Mouse (Mus musculus) CD4-positive naive resting alpha-beta T cell, adult 57 days (primary cell): ENCODE results near the gene Prkch. TPM values are rescaled to one million over a fixed set of nuclear protein-coding genes. Genes with fewer than 3 reads are reported as not detected.

ENCODE experiments used
- total RNA-seq: library from RNA; stranded (reverse); gene quantifications from one replicate; pipeline ENCODE4 v1.2.4, GENCODE M21; 2023

The Prkch gene
- 260 TPM for total RNA-seq

DNA sequence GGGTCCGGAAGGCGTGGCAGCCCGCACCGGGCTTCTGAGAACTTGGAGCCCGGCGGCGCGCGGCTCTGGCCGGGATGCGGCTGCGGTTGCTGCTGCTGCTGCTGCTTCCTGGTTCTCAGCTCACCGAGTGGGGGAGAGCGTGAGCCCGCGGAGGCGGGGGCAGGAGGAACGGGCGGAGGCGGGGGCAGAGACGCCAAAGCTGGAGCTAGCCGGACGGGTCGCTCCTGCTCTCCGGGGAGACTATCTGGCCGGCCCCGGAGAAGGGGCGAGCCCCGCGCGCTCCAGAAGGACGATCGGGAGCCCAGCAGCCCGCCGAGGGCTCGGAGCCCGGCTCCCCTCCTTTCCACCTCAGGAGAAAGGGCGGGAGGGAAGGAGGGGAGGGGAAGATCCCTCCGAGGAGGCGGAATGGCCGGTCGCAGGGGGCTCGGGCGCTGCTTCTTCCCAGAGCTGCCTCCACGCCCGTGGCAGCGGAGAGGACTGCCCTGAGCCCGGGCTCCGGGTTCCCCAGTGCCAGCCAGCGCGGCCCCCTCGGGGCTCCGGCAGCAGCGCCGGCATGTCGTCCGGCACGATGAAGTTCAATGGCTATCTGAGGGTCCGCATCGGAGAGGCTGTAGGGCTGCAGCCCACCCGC lies at the start of gene Prkch:
Gene Prkch, plus strand, starts transcription at position 187 of the 631 bp plus-strand sequence.

DNA sequence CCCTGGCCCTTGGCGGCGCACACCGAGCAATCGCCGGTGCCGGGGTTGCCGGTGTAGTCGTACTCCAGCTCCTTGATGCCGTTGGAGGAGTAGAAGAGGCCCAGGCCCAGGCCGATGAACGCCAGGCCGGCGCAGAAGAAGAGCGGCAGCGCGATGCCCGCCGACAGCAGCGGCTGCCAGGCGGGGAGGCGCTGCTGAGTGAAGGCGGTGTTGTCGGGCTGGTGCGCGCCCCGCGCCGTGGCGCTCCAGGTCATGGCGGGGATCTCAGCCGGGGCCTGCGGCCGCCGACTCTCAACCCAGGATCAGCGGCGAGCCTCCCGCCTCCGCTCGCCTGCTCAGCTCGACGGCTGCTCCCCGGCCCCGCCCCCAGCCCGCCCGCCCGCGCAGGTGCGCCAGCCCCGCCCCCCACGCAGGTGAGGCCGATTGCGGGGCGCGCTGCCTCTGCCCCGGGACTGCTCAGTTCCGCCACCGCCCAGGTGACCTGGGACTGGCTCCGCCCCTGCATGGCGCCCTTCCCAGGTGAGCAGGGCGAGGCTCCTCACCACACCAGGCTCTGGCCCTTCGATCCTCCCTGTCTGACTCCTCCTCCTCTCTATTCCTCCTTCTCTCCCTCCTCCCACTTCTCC lies 38.4 kb upstream of the Prkch start, which contains the start of gene Tmem30b:
Gene Tmem30b, minus strand, starts transcription at position 307 of the 626 bp plus-strand sequence.

Other genes with a start within 250 kb of the Prkch start
- gene Tmem30b, start 38.4 kb upstream of the Prkch start, total RNA-seq, result 0.33 TPM